8 mouse cellular contexts compared by ENCODE assay signal in genomic region chr7:144207849-144208248, GRCm38 (mm10).
DNase-seq lines count a peak whose midpoint lies in the region; ATAC-seq and TF ChIP-seq lines count a peak whose summit lies in the region.

No protein-coding gene starts in this region.

- 0 out of 2 replicates have a peak, but pooled peaks have one; percentile 15 for ATAC-seq in forebrain, embryonic 15.5 days (replicated peaks)
- no peak for ATAC-seq in forebrain, embryonic 12.5 days (ENCODE audit: low FRiP score)
- ATAC-seq in midbrain, postnatal 0 days (ENCODE audit: low FRiP score) = peak; percentile 87

- no peaks in the 10 kb centered on the region for H3K9me3 ChIP-seq in forebrain, embryonic 15.5 days
- H3K9me3 ChIP-seq in forebrain, embryonic 12.5 days = no peaks in the 10 kb centered on the region
- no peaks in the 10 kb centered on the region for H3K9me3 ChIP-seq in embryonic facial prominence, embryonic 10.5 days
- no peaks in the 10 kb centered on the region for H3K9me3 ChIP-seq in midbrain, postnatal 0 days (ENCODE audit: low read length)

- no peaks in the 10 kb centered on the region for H3K36me3 ChIP-seq in forebrain, embryonic 15.5 days
- H3K36me3 ChIP-seq in forebrain, embryonic 12.5 days (replicated peaks) = no peaks in the 10 kb centered on the region
- H3K36me3 ChIP-seq in embryonic facial prominence, embryonic 10.5 days (replicated peaks) = no peaks in the 10 kb centered on the region
- no peaks in the 10 kb centered on the region; the same call in 1 of the 2 replicates for H3K36me3 ChIP-seq in midbrain, postnatal 0 days (ENCODE audit: insufficient read depth, low read length)

- no peaks in the 10 kb centered on the region for H3K27me3 ChIP-seq in forebrain, embryonic 15.5 days
- no peaks in the 10 kb centered on the region for H3K27me3 ChIP-seq in forebrain, embryonic 12.5 days
- H3K27me3 ChIP-seq in embryonic facial prominence, embryonic 10.5 days (replicated peaks; ENCODE audit: low read depth, poor library complexity, severe bottlenecking) = no peaks in the 10 kb centered on the region
- H3K27me3 ChIP-seq in midbrain, postnatal 0 days (ENCODE audit: insufficient read depth, low read length) = no peaks in the 10 kb centered on the region

- H3K9ac ChIP-seq in forebrain, embryonic 15.5 days (replicated peaks) = no peak overlapping the region
- no peak overlapping the region for H3K9ac ChIP-seq in forebrain, embryonic 12.5 days
- no peak overlapping the region for H3K9ac ChIP-seq in midbrain, postnatal 0 days (replicated peaks; ENCODE audit: low read length, poor library complexity, severe bottlenecking)

- peak; percentile 95 for TF ChIP-seq CTCF in midbrain, postnatal 0 days (IDR thresholded peaks at IDR 0.05)

- WGBS in forebrain, embryonic 15.5 days = 22% methylated on average over 7 of the region's 7 CpGs
- 23% methylated on average over 7 of the region's 7 CpGs for WGBS in forebrain, embryonic 12.5 days
- 28% methylated on average over 7 of the region's 7 CpGs for WGBS in embryonic facial prominence, embryonic 10.5 days
- 16% methylated on average over 7 of the region's 7 CpGs for WGBS in midbrain, postnatal 0 days

- peak; percentile 94 for DNase-seq in adrenal gland, adult 2 months
- DNase-seq in embryonic facial prominence, embryonic 10.5 days (ENCODE audit: low spot score) = peak; percentile 49
- DNase-seq in heart, postnatal 14 days = peak; percentile 71 to 83
- DNase-seq in left cerebral cortex, adult 11 months (ENCODE audit: low spot score) = peak; percentile 67
- peak; percentile 88 for DNase-seq in midbrain, postnatal 0 days (ENCODE audit: low spot score)
- DNase-seq in urinary bladder, postnatal 25 days (ENCODE audit: low spot score) = peak; percentile 8

- no peak overlapping the region for H3K27ac ChIP-seq in forebrain, embryonic 15.5 days (replicated peaks)
- no peak overlapping the region for H3K27ac ChIP-seq in forebrain, embryonic 12.5 days
- no peak overlapping the region for H3K27ac ChIP-seq in embryonic facial prominence, embryonic 10.5 days (replicated peaks)
- H3K27ac ChIP-seq in midbrain, postnatal 0 days (ENCODE audit: low read depth, low read length) = peak overlapping the region; percentile 71

- intact Hi-C loops in heart, postnatal 14 days (cut with DNase I) = loop anchor here (5.0 kb wide), 1 partner anchor 111 kb away; no protein-coding TSS in a partner anchor

- no peak overlapping the region for H3K4me2 ChIP-seq in forebrain, embryonic 15.5 days (replicated peaks)
- H3K4me2 ChIP-seq in forebrain, embryonic 12.5 days = no peak overlapping the region
- H3K4me2 ChIP-seq in midbrain, postnatal 0 days (ENCODE audit: low read depth, low read length, poor library complexity, severe bottlenecking) = no peak overlapping the region

- H3K4me1 ChIP-seq in forebrain, embryonic 15.5 days = peaks cover 20% of the 10 kb centered on the region
- H3K4me1 ChIP-seq in forebrain, embryonic 12.5 days = peaks cover 3% of the 10 kb centered on the region; the same call in 1 of the 2 replicates
- H3K4me1 ChIP-seq in embryonic facial prominence, embryonic 10.5 days = peaks cover 4% of the 10 kb centered on the region
- peaks cover 2% of the 10 kb centered on the region; the same call in 1 of the 2 replicates for H3K4me1 ChIP-seq in midbrain, postnatal 0 days (ENCODE audit: insufficient read depth, low read length)

- no peak overlapping the region for H3K4me3 ChIP-seq in forebrain, embryonic 15.5 days
- no peak overlapping the region for H3K4me3 ChIP-seq in forebrain, embryonic 12.5 days (replicated peaks)
- H3K4me3 ChIP-seq in embryonic facial prominence, embryonic 10.5 days = no peak overlapping the region
- H3K4me3 ChIP-seq in midbrain, postnatal 0 days (ENCODE audit: low read depth, low read length) = no peak overlapping the region

Comparison
In these comparisons a context has a peak if more than half of its experiments do, and no peak if none do; other contexts are left out.
1. DNase-seq: peak in every context shown above with its lines; median percentile 94 in adrenal gland, adult 2 months; 88 in midbrain, postnatal 0 days; 77 in heart, postnatal 14 days; 67 in left cerebral cortex, adult 11 months; 49 in embryonic facial prominence, embryonic 10.5 days; 8 in urinary bladder, postnatal 25 days.